Mouse (Mus musculus): ENCODE results near the gene Rgma. TPM values are rescaled to one million over a fixed set of nuclear protein-coding genes. Genes with fewer than 3 reads are reported as not detected.

The Rgma gene
- polyA plus RNA-seq, 1 experiment from 2014 or later: 3.8 TPM

GRCm38 (mm10) chr7:73402671-73403070 is 27.4 kb downstream of the Rgma start:
- Histone ChIP-seq H3K4me1 (peaks cover 37% of the 10 kb centered on the region), H3K9me3 (peaks cover 7% of the 10 kb centered on the region; the same call in 1 of the 2 replicates)
- ATAC-seq (ENCODE audit: extremely low read depth, insufficient number of reproducible peaks, low FRiP score, low TSS enrichment): no peak

GRCm38 (mm10) chr7:73403538-73403937 is 28.2 kb downstream of the Rgma start:
- Histone ChIP-seq H3K9ac (no peak overlapping the region), H3K27ac (replicated peaks) (no peak overlapping the region), H3K27me3 (replicated peaks) (peaks cover 28% of the 10 kb centered on the region), H3K4me1 (peaks cover 29% of the 10 kb centered on the region), H3K4me2 (no peak overlapping the region), H3K36me3 (peaks cover 12% of the 10 kb centered on the region), H3K9me3 (peaks cover 7% of the 10 kb centered on the region; the same call in 1 of the 2 replicates), H3K4me3 (no peak overlapping the region)
- ATAC-seq (ENCODE audit: extremely low read depth, insufficient number of reproducible peaks, low FRiP score, low TSS enrichment): no peak
- 39% methylated on average over 3 of the region's 3 CpGs for WGBS

More at GRCm38 (mm10) chr7:73402671-73403070, 27.4 kb downstream of the Rgma start:
- Histone ChIP-seq H3K9ac (no peak overlapping the region), H3K27ac (replicated peaks) (no peak overlapping the region), H3K4me2 (no peak overlapping the region), H3K36me3 (peaks cover 12% of the 10 kb centered on the region), H3K4me3 (no peak overlapping the region), H3K27me3 (replicated peaks) (peaks cover 37% of the 10 kb centered on the region)
- WGBS: 67% methylated on average over 1 of the region's 1 CpGs

- Histone ChIP-seq H3K27me3 (replicated peaks) (peaks cover 11% of the 10 kb centered on the region), H3K4me3 (no peak overlapping the region), H3K9me3 (peaks cover 7% of the 10 kb centered on the region; the same call in 1 of the 2 replicates), H3K36me3 (peaks cover 16% of the 10 kb centered on the region), H3K27ac (replicated peaks) (no peak overlapping the region), H3K9ac (no peak overlapping the region), H3K4me1 (0 out of 2 replicates have a peak, but pooled peaks cover 10% of the 10 kb centered on the region), H3K4me2 (no peak overlapping the region)
- ATAC-seq (ENCODE audit: extremely low read depth, insufficient number of reproducible peaks, low FRiP score, low TSS enrichment): no peak
- WGBS: 80% methylated on average over 11 of the region's 11 CpGs
These were observed 30.2 kb downstream of the Rgma start for GRCm38 (mm10) chr7:73405550-73405949.

DNA sequence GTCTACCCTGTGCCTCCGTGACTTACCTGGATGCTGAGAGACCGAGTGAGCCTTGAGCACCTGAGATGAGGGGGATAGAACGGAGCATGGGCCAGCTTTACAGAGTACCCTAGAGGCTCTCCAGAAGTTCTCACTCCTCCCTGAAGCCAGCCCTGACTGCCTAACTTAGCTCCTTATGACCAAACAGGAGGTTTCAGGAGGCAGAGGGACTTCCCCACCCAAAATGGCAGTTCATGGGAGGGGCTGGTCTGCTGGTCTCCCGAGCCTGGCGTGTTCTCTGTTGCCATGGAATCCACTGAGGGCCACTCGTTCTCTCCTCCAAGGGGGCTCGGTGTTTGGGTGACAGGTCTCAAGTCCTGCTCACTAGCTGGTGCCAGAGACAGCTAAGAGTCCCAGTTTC is 36.2 kb downstream of the Rgma start:
- WGBS: 64% methylated on average over 7 of the region's 7 CpGs

GRCm38 (mm10) chr7:73411986-73412385 is 36.7 kb downstream of the Rgma start:
- Histone ChIP-seq H3K27me3 (replicated peaks) (no peaks in the 10 kb centered on the region), H3K4me1 (peaks cover 12% of the 10 kb centered on the region), H3K9ac (no peak overlapping the region; the same call in 1 of the 2 replicates), H3K4me3 (no peak overlapping the region), H3K9me3 (no peaks in the 10 kb centered on the region), H3K4me2 (no peak overlapping the region), H3K27ac (replicated peaks) (no peak overlapping the region), H3K36me3 (peaks cover 14% of the 10 kb centered on the region; the same call in 1 of the 2 replicates)
- ATAC-seq (ENCODE audit: extremely low read depth, insufficient number of reproducible peaks, low FRiP score, low TSS enrichment): no peak
- WGBS: 81% methylated on average over 4 of the region's 4 CpGs

More for the DNA sequence above, 36.2 kb downstream of the Rgma start:
- Histone ChIP-seq H3K9ac (no peak overlapping the region), H3K27me3 (replicated peaks) (no peaks in the 10 kb centered on the region), H3K36me3 (peaks cover 14% of the 10 kb centered on the region; the same call in 1 of the 2 replicates), H3K9me3 (peaks cover 4% of the 10 kb centered on the region; the same call in 1 of the 2 replicates), H3K4me1 (peaks cover 12% of the 10 kb centered on the region), H3K4me3 (no peak overlapping the region), H3K27ac (replicated peaks) (no peak overlapping the region), H3K4me2 (no peak overlapping the region)
- no peak for ATAC-seq (ENCODE audit: extremely low read depth, insufficient number of reproducible peaks, low FRiP score, low TSS enrichment)

DNA sequence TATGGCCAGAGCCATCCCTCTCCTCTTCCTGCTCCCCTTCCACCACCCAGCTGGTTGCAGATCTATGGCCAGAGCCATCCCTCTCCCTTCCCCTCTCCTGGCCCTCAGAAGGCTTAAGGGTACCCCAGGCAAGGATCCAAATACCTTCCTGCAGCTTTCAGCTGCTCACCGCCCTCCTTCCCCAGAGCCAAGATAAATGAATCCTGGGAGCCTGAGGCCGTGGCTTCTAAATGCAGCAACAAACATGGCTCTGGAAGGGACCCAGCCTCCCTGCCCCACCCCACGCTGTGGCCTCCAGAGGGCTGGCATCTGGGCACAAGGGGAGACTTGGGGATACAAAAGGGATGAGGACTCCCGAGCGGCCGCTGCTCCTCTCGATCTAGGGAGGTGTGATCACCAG is 37.1 kb downstream of the Rgma start:
- 59% methylated on average over 7 of the region's 7 CpGs for WGBS
- Histone ChIP-seq H3K4me1 (peaks cover 12% of the 10 kb centered on the region), H3K4me3 (no peak overlapping the region), H3K27ac (replicated peaks) (no peak overlapping the region), H3K9ac (no peak overlapping the region; the same call in 1 of the 2 replicates), H3K4me2 (no peak overlapping the region), H3K36me3 (peaks cover 17% of the 10 kb centered on the region), H3K27me3 (replicated peaks) (no peaks in the 10 kb centered on the region), H3K9me3 (no peaks in the 10 kb centered on the region)
- ATAC-seq (ENCODE audit: extremely low read depth, insufficient number of reproducible peaks, low FRiP score, low TSS enrichment): no peak

DNA sequence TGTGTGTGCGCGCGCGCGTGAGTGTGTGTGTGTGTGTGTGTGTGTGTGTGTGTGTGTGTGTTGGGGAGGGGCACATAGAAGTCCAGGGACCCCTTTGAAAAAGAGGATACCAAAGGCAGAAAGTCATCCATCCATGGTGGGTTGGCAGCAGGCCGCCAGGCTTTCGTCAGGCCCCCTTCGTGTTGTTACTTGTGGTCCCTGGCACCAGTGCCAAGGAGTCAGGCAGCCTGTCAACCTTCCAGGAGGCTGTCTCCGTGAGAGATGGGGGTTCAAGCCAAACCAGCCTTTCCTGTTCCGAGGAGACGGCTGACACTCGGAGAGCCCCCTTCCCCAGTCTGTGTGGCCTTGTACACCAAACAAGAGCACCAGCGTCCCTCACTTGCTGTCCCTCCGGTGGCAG is 38.9 kb downstream of the Rgma start:
- 80% methylated on average over 14 of the region's 14 CpGs for WGBS

DNA sequence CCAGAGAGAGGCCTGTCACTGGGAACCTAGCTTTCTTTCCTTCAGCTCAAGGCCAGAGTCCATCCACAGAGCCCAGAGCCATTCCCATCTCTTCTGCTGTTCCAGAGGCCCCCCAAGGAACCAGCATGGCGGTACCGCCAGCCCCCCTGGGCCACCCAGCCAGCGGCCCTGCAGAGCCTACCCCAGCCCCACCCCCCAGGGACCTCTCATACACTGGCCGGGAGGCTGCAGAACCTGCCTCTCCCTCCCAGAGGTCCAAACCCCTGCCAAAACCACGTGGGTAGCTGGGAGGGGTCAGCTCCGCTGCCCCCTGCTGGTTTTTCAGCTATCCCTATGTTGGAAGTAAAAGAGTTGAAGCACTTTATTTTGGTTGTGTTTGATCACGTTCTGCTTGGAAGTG is 44.1 kb downstream of the Rgma start:
- 41% methylated on average over 7 of the region's 7 CpGs for WGBS
- ATAC-seq (ENCODE audit: extremely low read depth, insufficient number of reproducible peaks, low FRiP score, low TSS enrichment): no peak
- Histone ChIP-seq H3K9me3 (no peaks in the 10 kb centered on the region), H3K4me3 (no peak overlapping the region), H3K4me1 (peaks cover 25% of the 10 kb centered on the region), H3K27me3 (replicated peaks) (no peaks in the 10 kb centered on the region), H3K9ac (no peak overlapping the region), H3K27ac (replicated peaks) (no peak overlapping the region), H3K4me2 (no peak overlapping the region), H3K36me3 (peaks cover 17% of the 10 kb centered on the region)

More for the DNA sequence above, 38.9 kb downstream of the Rgma start:
- ATAC-seq (ENCODE audit: extremely low read depth, insufficient number of reproducible peaks, low FRiP score, low TSS enrichment): no peak
- Histone ChIP-seq H3K27ac (replicated peaks) (no peak overlapping the region), H3K9ac (no peak overlapping the region), H3K4me1 (peaks cover 12% of the 10 kb centered on the region), H3K4me3 (no peak overlapping the region), H3K27me3 (replicated peaks) (no peaks in the 10 kb centered on the region), H3K36me3 (peaks cover 23% of the 10 kb centered on the region), H3K4me2 (no peak overlapping the region), H3K9me3 (no peaks in the 10 kb centered on the region)

DNA sequence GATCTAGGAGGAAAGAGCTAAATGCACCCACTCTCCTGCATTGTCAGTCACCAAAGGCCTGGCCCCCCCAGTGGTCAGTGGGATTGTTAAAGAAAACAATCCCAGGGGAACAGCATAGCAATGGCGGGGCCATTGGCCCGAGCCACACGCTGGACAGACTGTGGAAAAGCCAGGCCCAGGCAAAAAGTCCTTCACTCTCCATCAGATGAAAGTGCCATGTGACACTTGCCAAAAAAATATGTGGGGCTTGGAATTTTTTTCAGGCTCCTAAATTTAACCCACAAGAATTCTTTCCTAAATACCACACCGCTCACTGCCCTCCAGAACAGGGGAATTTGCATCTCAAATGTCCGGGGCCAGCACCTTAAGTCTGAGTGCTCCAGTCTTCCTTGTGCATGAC is 45.5 kb downstream of the Rgma start:
- H3K36me3 ChIP-seq: peaks cover 16% of the 10 kb centered on the region
- H3K4me1 ChIP-seq: peaks cover 37% of the 10 kb centered on the region
- H3K4me3 ChIP-seq: no peak overlapping the region
- ATAC-seq (ENCODE audit: extremely low read depth, insufficient number of reproducible peaks, low FRiP score, low TSS enrichment): no peak
- H3K9me3 ChIP-seq: no peaks in the 10 kb centered on the region
- H3K9ac ChIP-seq: no peak overlapping the region
- no peak overlapping the region for H3K4me2 ChIP-seq
- no peak overlapping the region for H3K27ac ChIP-seq (replicated peaks)
- WGBS: 48% methylated on average over 5 of the region's 5 CpGs
- no peaks in the 10 kb centered on the region for H3K27me3 ChIP-seq (replicated peaks)

- Histone ChIP-seq H3K9ac (no peak overlapping the region), H3K27ac (replicated peaks) (no peak overlapping the region), H3K4me3 (no peak overlapping the region), H3K4me2 (no peak overlapping the region), H3K36me3 (peaks cover 20% of the 10 kb centered on the region), H3K27me3 (replicated peaks) (no peaks in the 10 kb centered on the region), H3K9me3 (no peaks in the 10 kb centered on the region), H3K4me1 (peaks cover 37% of the 10 kb centered on the region)
- 54% methylated on average over 9 of the region's 9 CpGs for WGBS
- ATAC-seq (ENCODE audit: extremely low read depth, insufficient number of reproducible peaks, low FRiP score, low TSS enrichment): no peak
These were observed 46.1 kb downstream of the Rgma start for GRCm38 (mm10) chr7:73421278-73422015.

DNA sequence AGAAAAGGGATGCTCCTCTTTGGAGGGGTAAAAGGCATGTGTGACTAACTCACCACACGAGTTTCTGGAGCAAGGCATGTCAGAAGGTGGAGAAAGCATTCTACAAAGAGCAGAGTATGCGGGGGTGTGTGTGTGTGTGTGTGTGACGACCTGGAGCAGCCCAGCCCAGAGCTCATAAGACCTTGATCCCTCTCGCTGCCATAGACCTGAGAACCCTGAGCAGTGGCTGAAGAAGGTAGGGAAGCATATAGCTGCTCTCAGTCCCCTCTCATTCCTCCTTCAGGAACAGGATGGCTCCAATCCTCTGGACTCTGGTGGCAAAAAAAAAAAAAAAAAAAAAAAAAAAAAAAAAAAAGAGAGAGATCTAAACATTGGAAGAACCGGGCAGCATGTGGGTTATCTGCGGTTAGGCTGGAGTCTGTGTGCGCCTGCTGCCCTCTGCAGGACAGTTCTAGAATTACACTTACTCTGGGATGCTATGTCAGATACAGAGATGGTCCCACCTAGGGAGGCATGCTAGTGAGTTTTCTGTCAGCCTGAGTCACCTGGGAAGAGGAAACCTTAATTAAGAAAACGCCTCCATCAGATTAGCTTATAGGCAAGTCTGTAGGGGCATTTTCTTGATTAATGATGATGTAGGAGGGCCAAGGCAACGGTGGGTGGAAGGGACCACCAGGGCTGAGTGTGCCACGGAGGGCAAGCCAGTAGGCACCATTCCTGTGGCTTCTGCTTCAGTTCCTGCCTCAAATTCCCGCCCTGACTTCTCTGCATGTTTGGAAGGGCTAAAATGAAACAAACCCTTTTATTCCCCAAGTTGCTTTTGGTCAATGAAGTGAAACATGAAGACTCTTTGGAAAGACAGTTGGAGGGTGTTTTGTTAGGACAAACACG is 47.2 kb downstream of the Rgma start:
- no peaks in the 10 kb centered on the region for H3K27me3 ChIP-seq (replicated peaks)
- H3K4me2 ChIP-seq: no peak overlapping the region
- H3K36me3 ChIP-seq: peaks cover 27% of the 10 kb centered on the region
- H3K4me1 ChIP-seq: peaks cover 37% of the 10 kb centered on the region
- H3K9me3 ChIP-seq: no peaks in the 10 kb centered on the region
- H3K4me3 ChIP-seq: no peak overlapping the region
- ATAC-seq (ENCODE audit: extremely low read depth, insufficient number of reproducible peaks, low FRiP score, low TSS enrichment): no peak
- no peak overlapping the region for H3K27ac ChIP-seq (replicated peaks)
- no peak overlapping the region for H3K9ac ChIP-seq
- 30% methylated on average over 12 of the region's 12 CpGs for WGBS
